Mouse (Mus musculus): ENCODE measurements at regions not wholly inside any gene's neighbourhood (a gene's known extent, or its start where the extent isn't known, plus 50 kb on each side); places are given as distances from the start of the nearest gene placed in this dataset.

DNA sequence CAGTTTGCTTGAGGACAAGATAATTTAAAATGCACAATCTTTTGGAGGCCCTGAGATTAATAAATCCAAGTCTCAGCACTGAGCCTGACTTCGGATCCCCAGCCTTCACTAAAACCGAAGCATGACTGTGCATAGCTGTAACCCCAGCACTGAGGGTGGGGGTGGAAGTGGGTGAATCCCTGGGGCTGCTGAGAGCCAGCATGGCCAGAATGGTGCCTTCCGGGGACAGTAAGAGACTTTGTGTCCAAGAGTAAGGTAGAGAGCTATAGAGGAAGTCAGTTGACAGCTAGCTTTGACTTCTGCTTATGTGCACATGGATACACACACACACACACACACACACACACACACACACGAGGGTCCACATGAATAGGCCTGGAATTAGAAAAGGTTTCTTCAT lies 198.3 kb downstream of the Ifng start:
- 48% methylated on average over 4 of the region's 4 CpGs for WGBS (ENCODE audit: insufficient replicate concordance)
- Histone ChIP-seq H3K9ac (replicated peaks) (no peak overlapping the region), H3K4me2 (ENCODE audit: low read depth, low read length) (no peak overlapping the region), H3K4me1 (ENCODE audit: insufficient read depth) (peaks cover 9% of the 10 kb centered on the region), H3K4me3 (ENCODE audit: low read depth, low read length) (no peak overlapping the region), H3K36me3 (replicated peaks; ENCODE audit: insufficient read depth, low read length) (no peaks in the 10 kb centered on the region), H3K9me3 (ENCODE audit: low read length) (no peaks in the 10 kb centered on the region), H3K27ac (ENCODE audit: low read depth) (no peak overlapping the region), H3K27me3 (ENCODE audit: insufficient read depth, low read length) (no peaks in the 10 kb centered on the region)
- TF ChIP-seq EP300 (IDR thresholded peaks at IDR 0.05; ENCODE audit: low read depth) (no peak), CTCF (IDR thresholded peaks at IDR 0.05; ENCODE audit: low read depth) (no peak)
- ATAC-seq: no peak
- DNase-seq: no peak

DNA sequence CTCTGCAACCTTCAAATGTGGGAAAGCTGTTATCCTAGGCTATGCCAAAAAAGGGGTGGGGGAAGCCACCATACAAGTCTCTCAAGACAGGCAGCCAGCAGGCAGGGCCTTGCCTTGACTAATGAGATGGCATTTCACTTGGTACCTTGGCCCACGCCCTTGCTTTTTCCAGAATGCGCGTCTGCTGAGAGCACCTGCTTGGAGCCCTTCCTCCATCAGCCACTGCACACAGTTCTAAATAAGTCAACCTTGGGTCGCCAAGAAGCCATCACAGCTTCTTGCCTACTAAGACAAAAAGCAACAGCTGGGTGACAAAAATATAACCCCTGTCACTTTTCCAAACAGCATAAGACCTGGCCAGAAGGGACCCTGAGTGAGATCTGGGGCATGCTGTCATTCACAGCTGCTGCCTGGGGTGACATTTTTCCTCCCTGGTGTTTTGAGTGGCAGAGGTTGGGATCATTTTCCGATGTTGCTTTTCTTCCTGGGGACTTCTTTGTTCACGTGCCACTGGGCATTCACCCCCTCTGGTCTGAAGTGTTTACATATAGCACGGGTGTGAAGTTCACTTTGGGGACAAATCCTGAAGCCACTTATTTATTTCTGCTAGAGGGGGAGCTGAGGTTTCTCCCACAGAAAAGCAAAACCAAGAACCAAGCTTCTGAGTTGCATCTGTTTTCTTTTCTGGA lies 199.4 kb downstream of the Ifng start:
- no peaks in the 10 kb centered on the region for H3K36me3 ChIP-seq (replicated peaks; ENCODE audit: insufficient read depth, low read length)
- H3K27ac ChIP-seq (ENCODE audit: low read depth): no peak overlapping the region
- DNase-seq (no peak), ATAC-seq (no peak)
- peaks cover 9% of the 10 kb centered on the region for H3K4me1 ChIP-seq (ENCODE audit: insufficient read depth)
- H3K4me3 ChIP-seq (ENCODE audit: low read depth, low read length): no peak overlapping the region
- H3K27me3 ChIP-seq (ENCODE audit: insufficient read depth, low read length): no peaks in the 10 kb centered on the region
- TF ChIP-seq EP300 (IDR thresholded peaks at IDR 0.05; ENCODE audit: low read depth) (no peak), CTCF (IDR thresholded peaks at IDR 0.05; ENCODE audit: low read depth) (no peak)
- H3K9ac ChIP-seq (replicated peaks): no peak overlapping the region
- WGBS (ENCODE audit: insufficient replicate concordance): 59% methylated on average over 7 of the region's 7 CpGs
- H3K9me3 ChIP-seq (ENCODE audit: low read length): no peaks in the 10 kb centered on the region
- no peak overlapping the region for H3K4me2 ChIP-seq (ENCODE audit: low read depth, low read length)

DNA sequence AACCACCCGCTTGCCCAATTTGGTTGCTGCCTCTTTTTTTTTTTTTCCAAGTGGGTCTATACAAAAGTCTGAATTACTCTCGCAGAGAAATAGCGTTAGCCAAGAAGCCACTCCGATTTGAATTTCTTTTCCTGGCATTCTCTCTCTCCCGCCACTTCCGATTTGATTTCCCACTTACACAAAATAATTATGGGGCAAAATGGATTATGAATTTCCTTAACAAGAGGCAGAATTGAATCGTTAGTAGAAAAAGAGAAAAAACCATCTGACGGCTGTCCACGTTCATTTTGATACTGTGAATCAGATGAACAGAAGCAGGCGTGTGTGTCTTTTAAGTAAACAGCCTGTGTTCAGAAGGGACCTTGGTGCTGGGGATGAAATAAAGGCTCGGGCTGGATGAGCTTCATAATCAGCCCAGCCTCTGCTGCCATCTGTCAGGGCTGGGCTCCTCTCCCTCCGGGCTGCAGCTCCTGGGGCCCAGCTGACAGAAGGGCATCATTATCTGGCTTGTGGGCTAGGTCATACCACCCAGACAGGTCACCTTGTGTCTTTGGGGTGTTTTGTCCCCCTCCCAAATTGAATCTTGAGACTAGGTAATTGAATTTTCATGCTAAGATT lies 200.1 kb downstream of the Ifng start:
- DNase-seq: no peak
- H3K27me3 ChIP-seq (ENCODE audit: insufficient read depth, low read length): no peaks in the 10 kb centered on the region
- no peak overlapping the region for H3K4me3 ChIP-seq (ENCODE audit: low read depth, low read length)
- H3K4me1 ChIP-seq (ENCODE audit: insufficient read depth): peaks cover 9% of the 10 kb centered on the region
- H3K4me2 ChIP-seq (ENCODE audit: low read depth, low read length): no peak overlapping the region
- TF ChIP-seq CTCF (IDR thresholded peaks at IDR 0.05; ENCODE audit: low read depth): no peak
- TF ChIP-seq EP300 (IDR thresholded peaks at IDR 0.05; ENCODE audit: low read depth): no peak
- ATAC-seq: peak; percentile 70
- H3K9me3 ChIP-seq (ENCODE audit: low read length): no peaks in the 10 kb centered on the region
- 64% methylated on average over 12 of the region's 12 CpGs for WGBS (ENCODE audit: insufficient replicate concordance)
- no peaks in the 10 kb centered on the region for H3K36me3 ChIP-seq (replicated peaks; ENCODE audit: insufficient read depth, low read length)
- H3K27ac ChIP-seq (ENCODE audit: low read depth): no peak overlapping the region
- no peak overlapping the region for H3K9ac ChIP-seq (replicated peaks)

DNA sequence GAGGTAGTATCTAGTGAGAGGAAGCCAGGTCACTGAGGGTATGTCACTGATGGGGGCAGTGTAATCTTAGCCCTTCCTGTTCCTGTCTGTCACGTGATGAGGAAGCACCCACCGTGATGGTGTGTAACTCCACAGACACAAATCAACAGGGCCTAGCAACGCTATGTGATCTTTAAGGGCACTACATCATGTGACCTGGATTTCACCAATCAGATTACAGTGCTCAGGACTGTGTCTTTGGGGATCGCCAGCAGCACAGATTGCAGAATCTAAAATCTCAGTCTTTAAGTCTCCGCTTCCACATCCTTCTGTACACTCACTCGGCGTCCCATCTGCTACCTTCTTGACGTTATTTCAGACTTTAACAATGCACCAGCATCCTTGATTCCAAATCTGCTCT lies 202.8 kb downstream of the Ifng start:
- H3K4me2 ChIP-seq (ENCODE audit: low read depth, low read length): no peak overlapping the region
- H3K27me3 ChIP-seq (ENCODE audit: insufficient read depth, low read length): no peaks in the 10 kb centered on the region
- TF ChIP-seq EP300 (IDR thresholded peaks at IDR 0.05; ENCODE audit: low read depth) (no peak), CTCF (IDR thresholded peaks at IDR 0.05; ENCODE audit: low read depth) (no peak)
- 0 out of 2 replicates have a peak, but pooled peaks have one; percentile 12 for ATAC-seq
- no peaks in the 10 kb centered on the region for H3K36me3 ChIP-seq (replicated peaks; ENCODE audit: insufficient read depth, low read length)
- no peak overlapping the region for H3K27ac ChIP-seq (ENCODE audit: low read depth)
- no peaks in the 10 kb centered on the region for H3K9me3 ChIP-seq (ENCODE audit: low read length)
- H3K9ac ChIP-seq (replicated peaks): no peak overlapping the region
- DNase-seq: no peak
- H3K4me1 ChIP-seq (ENCODE audit: insufficient read depth): peaks cover 9% of the 10 kb centered on the region
- WGBS (ENCODE audit: insufficient replicate concordance): 55% methylated on average over 8 of the region's 8 CpGs
- H3K4me3 ChIP-seq (ENCODE audit: low read depth, low read length): no peak overlapping the region

DNA sequence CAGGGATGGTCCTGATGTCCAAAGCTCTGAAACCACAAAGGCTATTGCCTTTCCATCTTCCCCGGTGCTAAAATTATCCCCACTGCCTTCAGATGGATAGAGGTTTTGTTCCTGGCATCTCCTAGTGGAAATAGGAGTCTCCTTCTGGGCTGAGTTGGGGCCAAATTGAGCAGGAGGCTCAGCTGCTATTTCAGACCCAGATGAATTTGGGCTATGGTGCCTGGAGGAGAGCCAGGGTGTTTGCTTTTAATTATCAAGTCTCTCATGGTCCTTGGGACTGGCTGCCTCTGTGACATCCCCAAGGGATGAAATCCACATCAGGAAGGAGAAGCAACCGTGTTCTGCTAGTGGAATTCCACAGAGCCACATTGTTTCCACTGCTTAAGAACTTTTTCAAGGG lies 207.3 kb downstream of the Ifng start:
- no peak for DNase-seq
- WGBS (ENCODE audit: insufficient replicate concordance): 64% methylated on average over 2 of the region's 2 CpGs

DNA sequence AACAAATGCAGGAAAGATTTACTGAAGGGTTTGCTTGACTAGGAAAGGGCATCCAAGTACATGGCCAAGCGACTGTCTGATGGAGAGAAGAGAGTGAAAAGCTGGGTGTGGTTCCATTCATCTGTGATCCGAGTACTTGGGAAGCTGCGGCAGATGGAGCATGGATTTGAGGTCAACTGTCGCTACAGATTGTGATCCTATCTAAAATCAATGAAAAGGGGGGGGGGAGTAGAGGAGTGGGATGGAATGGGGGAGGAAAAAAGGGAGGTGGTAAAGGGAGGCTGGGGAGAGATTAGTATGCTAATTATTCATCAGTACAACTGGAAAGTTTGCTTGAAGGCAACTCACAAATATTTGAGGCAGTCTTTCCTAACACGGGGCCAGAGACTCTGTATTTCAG lies 213.4 kb downstream of the Dyrk2 start:
- Histone ChIP-seq H3K9ac (replicated peaks) (no peak overlapping the region), H3K9me3 (ENCODE audit: low read length) (no peaks in the 10 kb centered on the region), H3K4me3 (ENCODE audit: low read depth, low read length) (no peak overlapping the region), H3K4me1 (ENCODE audit: insufficient read depth) (no peaks in the 10 kb centered on the region), H3K36me3 (replicated peaks; ENCODE audit: insufficient read depth, low read length) (no peaks in the 10 kb centered on the region), H3K4me2 (ENCODE audit: low read depth, low read length) (no peak overlapping the region), H3K27me3 (ENCODE audit: insufficient read depth, low read length) (no peaks in the 10 kb centered on the region), H3K27ac (ENCODE audit: low read depth) (no peak overlapping the region)
- ATAC-seq (no peak), DNase-seq (no peak)
- 69% methylated on average over 5 of the region's 5 CpGs for WGBS (ENCODE audit: insufficient replicate concordance)
- no peak for TF ChIP-seq EP300 (IDR thresholded peaks at IDR 0.05; ENCODE audit: low read depth)
- no peak for TF ChIP-seq CTCF (IDR thresholded peaks at IDR 0.05; ENCODE audit: low read depth)

More for the DNA sequence above, 207.3 kb downstream of the Ifng start:
- no peak for ATAC-seq
- Histone ChIP-seq H3K27ac (ENCODE audit: low read depth) (no peak overlapping the region), H3K4me1 (ENCODE audit: insufficient read depth) (no peaks in the 10 kb centered on the region), H3K36me3 (replicated peaks; ENCODE audit: insufficient read depth, low read length) (no peaks in the 10 kb centered on the region), H3K9me3 (ENCODE audit: low read length) (no peaks in the 10 kb centered on the region), H3K4me3 (ENCODE audit: low read depth, low read length) (no peak overlapping the region), H3K4me2 (ENCODE audit: low read depth, low read length) (no peak overlapping the region), H3K27me3 (ENCODE audit: insufficient read depth, low read length) (no peaks in the 10 kb centered on the region), H3K9ac (replicated peaks) (no peak overlapping the region)
- TF ChIP-seq EP300 (IDR thresholded peaks at IDR 0.05; ENCODE audit: low read depth) (no peak), CTCF (IDR thresholded peaks at IDR 0.05; ENCODE audit: low read depth) (no peak)
